Mouse (Mus musculus): ENCODE data around the gene Tff1. TPM values are rescaled to one million over a fixed set of nuclear protein-coding genes. Genes with fewer than 3 reads are reported as not detected.
A peak's percentile ranks its signal among the peaks of the same experiment; 100 is the strongest.

Gene Tff1
- polyA plus RNA-seq, 1 experiment from 2014 or later: not detected

- H3K4me3 ChIP-seq (replicated peaks; ENCODE audit: low read length): no peak overlapping the region
- WGBS: 50% methylated on average over 9 of the region's 9 CpGs
- no peak overlapping the region for H3K4me2 ChIP-seq (ENCODE audit: low read length)
- H3K4me1 ChIP-seq (replicated peaks; ENCODE audit: control insufficient read depth, insufficient read depth, low read length): peaks cover 3% of the 10 kb centered on the region
- H3K9ac ChIP-seq (replicated peaks; ENCODE audit: low read depth, low read length): no peak overlapping the region
- peak; percentile 59; the same call in 1 of the 2 replicates for ATAC-seq
- H3K27ac ChIP-seq (ENCODE audit: low read length): no peak overlapping the region
- no peaks in the 10 kb centered on the region for H3K36me3 ChIP-seq (ENCODE audit: control insufficient read depth, insufficient read depth)
- H3K9me3 ChIP-seq (ENCODE audit: control insufficient read depth, low read length): no peaks in the 10 kb centered on the region
- no peaks in the 10 kb centered on the region for H3K27me3 ChIP-seq (replicated peaks; ENCODE audit: control insufficient read depth, insufficient read depth, low read length)
These were observed 39.4 kb downstream of the Tff1 start for GRCm38 (mm10) chr17:31125548-31126266.

- no peak for ATAC-seq
- Histone ChIP-seq H3K27me3 (replicated peaks; ENCODE audit: control insufficient read depth, insufficient read depth, low read length) (no peaks in the 10 kb centered on the region), H3K36me3 (ENCODE audit: control insufficient read depth, insufficient read depth) (no peaks in the 10 kb centered on the region), H3K4me3 (replicated peaks; ENCODE audit: low read length) (no peak overlapping the region), H3K27ac (ENCODE audit: low read length) (no peak overlapping the region), H3K9ac (replicated peaks; ENCODE audit: low read depth, low read length) (no peak overlapping the region), H3K4me2 (ENCODE audit: low read length) (no peak overlapping the region), H3K9me3 (ENCODE audit: control insufficient read depth, low read length) (no peaks in the 10 kb centered on the region), H3K4me1 (replicated peaks; ENCODE audit: control insufficient read depth, insufficient read depth, low read length) (peaks cover 3% of the 10 kb centered on the region)
- WGBS: 8% methylated on average over 8 of the region's 8 CpGs
These were observed 43.1 kb downstream of the Tff1 start for GRCm38 (mm10) chr17:31121975-31122374.

- Histone ChIP-seq H3K27ac (ENCODE audit: low read length) (no peak overlapping the region), H3K9me3 (ENCODE audit: control insufficient read depth, low read length) (no peaks in the 10 kb centered on the region), H3K4me2 (ENCODE audit: low read length) (no peak overlapping the region), H3K9ac (replicated peaks; ENCODE audit: low read depth, low read length) (no peak overlapping the region), H3K4me1 (replicated peaks; ENCODE audit: control insufficient read depth, insufficient read depth, low read length) (no peaks in the 10 kb centered on the region), H3K4me3 (replicated peaks; ENCODE audit: low read length) (no peak overlapping the region), H3K36me3 (ENCODE audit: control insufficient read depth, insufficient read depth) (no peaks in the 10 kb centered on the region), H3K27me3 (replicated peaks; ENCODE audit: control insufficient read depth, insufficient read depth, low read length) (no peaks in the 10 kb centered on the region)
- WGBS: 6% methylated on average over 7 of the region's 7 CpGs
- ATAC-seq: peak; percentile 73
These were observed 45.6 kb downstream of the Tff1 start for GRCm38 (mm10) chr17:31119429-31119828.

- 0 out of 2 replicates have a peak, but pooled peaks cover 3% of the 10 kb centered on the region for H3K4me1 ChIP-seq (replicated peaks; ENCODE audit: control insufficient read depth, insufficient read depth, low read length)
- no peak overlapping the region for H3K9ac ChIP-seq (replicated peaks; ENCODE audit: low read depth, low read length)
- H3K36me3 ChIP-seq (ENCODE audit: control insufficient read depth, insufficient read depth): no peaks in the 10 kb centered on the region
- H3K27ac ChIP-seq (ENCODE audit: low read length): no peak overlapping the region
- 82% methylated on average over 5 of the region's 5 CpGs for WGBS
- no peaks in the 10 kb centered on the region for H3K27me3 ChIP-seq (replicated peaks; ENCODE audit: control insufficient read depth, insufficient read depth, low read length)
- no peak overlapping the region for H3K4me3 ChIP-seq (replicated peaks; ENCODE audit: low read length)
- H3K4me2 ChIP-seq (ENCODE audit: low read length): no peak overlapping the region
- no peak for ATAC-seq
- H3K9me3 ChIP-seq (ENCODE audit: control insufficient read depth, low read length): no peaks in the 10 kb centered on the region
These were observed 47.1 kb downstream of the Tff1 start for GRCm38 (mm10) chr17:31117946-31118345.

GRCm38 (mm10) chr17:31116063-31116462 is 49.0 kb downstream of the Tff1 start:
- Histone ChIP-seq H3K9ac (replicated peaks; ENCODE audit: low read depth, low read length) (no peak overlapping the region), H3K4me3 (replicated peaks; ENCODE audit: low read length) (no peak overlapping the region), H3K4me1 (replicated peaks; ENCODE audit: control insufficient read depth, insufficient read depth, low read length) (0 out of 2 replicates have a peak, but pooled peaks cover 3% of the 10 kb centered on the region), H3K9me3 (ENCODE audit: control insufficient read depth, low read length) (no peaks in the 10 kb centered on the region), H3K4me2 (ENCODE audit: low read length) (no peak overlapping the region), H3K36me3 (ENCODE audit: control insufficient read depth, insufficient read depth) (peaks cover 5% of the 10 kb centered on the region), H3K27ac (ENCODE audit: low read length) (no peak overlapping the region), H3K27me3 (replicated peaks; ENCODE audit: control insufficient read depth, insufficient read depth, low read length) (no peaks in the 10 kb centered on the region)
- WGBS: 84% methylated on average over 6 of the region's 6 CpGs
- ATAC-seq: no peak

- Histone ChIP-seq H3K4me2 (ENCODE audit: low read length) (no peak overlapping the region), H3K9me3 (ENCODE audit: control insufficient read depth, low read length) (no peaks in the 10 kb centered on the region), H3K27me3 (replicated peaks; ENCODE audit: control insufficient read depth, insufficient read depth, low read length) (no peaks in the 10 kb centered on the region), H3K36me3 (ENCODE audit: control insufficient read depth, insufficient read depth) (peaks cover 15% of the 10 kb centered on the region), H3K4me3 (replicated peaks; ENCODE audit: low read length) (no peak overlapping the region), H3K4me1 (replicated peaks; ENCODE audit: control insufficient read depth, insufficient read depth, low read length) (0 out of 2 replicates have a peak, but pooled peaks cover 3% of the 10 kb centered on the region), H3K27ac (ENCODE audit: low read length) (no peak overlapping the region), H3K9ac (replicated peaks; ENCODE audit: low read depth, low read length) (no peak overlapping the region)
- 22% methylated on average over 9 of the region's 9 CpGs for WGBS
- no peak for ATAC-seq
These were observed 51.8 kb downstream of the Tff1 start for GRCm38 (mm10) chr17:31113191-31113856.

Other genes with a start within 250 kb of the Tff1 start
- 0.04 TPM in 1 of 2 replicates, not detected in the other for gene Umodl1, start 210.6 kb downstream of the Tff1 start, polyA plus RNA-seq (2015; fragmentation: Nextera tagmentation; extraction: Ambion mirVana)
- gene Abcg1, start 107.6 kb downstream of the Tff1 start, polyA plus RNA-seq (2015; fragmentation: Nextera tagmentation; extraction: Ambion mirVana): 19.3 and 20.4 TPM in 2 replicates
- gene Tff3, start 35.6 kb downstream of the Tff1 start, polyA plus RNA-seq (2015; fragmentation: Nextera tagmentation; extraction: Ambion mirVana): not detected in 2 replicates
- gene Tff2, start 21.0 kb downstream of the Tff1 start, polyA plus RNA-seq (2015; fragmentation: Nextera tagmentation; extraction: Ambion mirVana): not detected in 2 replicates
- not detected in 2 replicates for gene Tmprss3, start 33.7 kb upstream of the Tff1 start, polyA plus RNA-seq (2015; fragmentation: Nextera tagmentation; extraction: Ambion mirVana)
- gene Ubash3a, start 42.6 kb upstream of the Tff1 start, polyA plus RNA-seq (2015; fragmentation: Nextera tagmentation; extraction: Ambion mirVana): not detected in 2 replicates
- gene Rsph1, start 112.1 kb upstream of the Tff1 start, polyA plus RNA-seq (2015; fragmentation: Nextera tagmentation; extraction: Ambion mirVana): 3.7 and 4.5 TPM in 2 replicates
- 9.9 and 14.2 TPM in 2 replicates for gene Slc37a1, start 121.5 kb upstream of the Tff1 start, polyA plus RNA-seq (2015; fragmentation: Nextera tagmentation; extraction: Ambion mirVana)
- 55.6 and 62.2 TPM in 2 replicates for gene Pde9a, start 220.9 kb upstream of the Tff1 start, polyA plus RNA-seq (2015; fragmentation: Nextera tagmentation; extraction: Ambion mirVana)